Mouse (Mus musculus) spleen, postnatal 4 days (tissue): ENCODE data around the gene Fbln1.
A peak's percentile ranks its signal among the peaks of the same experiment; 100 is the strongest.
"Not testable (repeated sequence)": the region's sequence is repeated elsewhere in the genome, so short reads cannot be mapped to it uniquely, and the experiment has no call there.

Experiments used
- DNase-seq, 2 experiments: peaks; one replicate each; pipeline ENCODE4 v3.0.0; 2022; ENCODE audit warnings: low spot score in 2 of 2

Fbln1 gene

DNA sequence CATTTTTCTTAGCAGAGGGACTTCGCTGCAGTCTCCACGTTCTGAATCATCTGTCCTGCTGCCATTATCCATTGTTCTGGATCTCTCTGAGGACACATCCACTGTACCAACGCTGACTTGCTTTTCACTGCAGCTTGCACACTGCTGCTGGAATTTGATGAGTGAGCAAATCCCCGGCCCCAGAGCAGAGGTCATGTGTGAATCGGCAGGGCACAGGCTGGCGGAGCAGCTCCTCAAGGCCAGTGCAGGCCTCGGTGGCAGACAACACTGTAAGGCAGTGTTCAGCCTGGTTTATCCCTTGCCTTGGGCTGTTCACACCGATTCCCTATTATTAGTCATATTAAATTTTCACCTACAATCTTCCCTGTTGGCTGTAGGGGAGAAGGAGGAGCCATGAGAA is 89.8 kb downstream of the Fbln1 start:
- DNase-seq, result no peak

DNA sequence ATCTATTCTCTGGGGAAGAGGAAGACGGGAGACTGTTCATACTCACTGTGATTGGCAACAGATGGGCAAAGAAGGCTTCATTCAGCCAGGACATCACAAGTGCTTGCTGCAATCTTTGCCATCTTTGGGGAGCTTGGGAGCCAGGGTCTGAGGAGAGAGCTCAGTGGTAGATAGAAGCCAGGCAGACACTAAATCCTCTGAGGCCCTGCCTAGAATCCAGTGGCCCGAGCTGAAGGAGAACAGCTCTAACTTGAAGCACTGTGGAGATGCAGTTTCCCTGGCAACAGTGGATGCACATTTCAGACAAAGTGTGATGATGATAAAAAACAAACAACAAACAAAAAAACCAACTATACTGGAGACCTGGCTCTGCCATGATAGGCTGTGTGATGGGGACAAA is 90.2 kb downstream of the Fbln1 start:
- no peak for DNase-seq

DNA sequence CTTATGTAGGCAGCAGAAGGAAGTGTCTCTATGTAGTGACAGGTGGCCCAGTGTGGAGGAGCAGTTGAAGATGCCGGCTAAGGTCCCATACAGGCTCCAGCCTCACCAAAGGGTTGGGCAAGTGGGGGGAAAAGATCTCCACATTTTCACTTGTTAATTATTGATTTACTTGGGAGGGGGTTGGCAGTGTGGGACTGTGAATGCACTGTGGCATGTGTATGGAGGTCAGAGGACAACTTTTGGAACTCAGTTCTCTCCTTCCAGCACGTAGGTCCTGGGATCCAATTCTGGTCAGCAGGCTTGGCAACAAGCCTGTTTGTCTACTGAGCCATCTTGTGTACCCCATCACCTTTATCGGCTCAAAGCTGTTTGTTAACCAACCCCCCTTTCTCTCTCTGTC is 90.8 kb downstream of the Fbln1 start:
- DNase-seq, result no peak

GRCm38 (mm10) chr15:85298167-85298781 is 92.5 kb downstream of the Fbln1 start:
- no peak for DNase-seq

- DNase-seq, result no peak
Observed at GRCm38 (mm10) chr15:85298946-85299345, 93.2 kb downstream of the Fbln1 start.

- no peak for DNase-seq
Observed at GRCm38 (mm10) chr15:85303241-85303640, 97.5 kb downstream of the Fbln1 start.

DNA sequence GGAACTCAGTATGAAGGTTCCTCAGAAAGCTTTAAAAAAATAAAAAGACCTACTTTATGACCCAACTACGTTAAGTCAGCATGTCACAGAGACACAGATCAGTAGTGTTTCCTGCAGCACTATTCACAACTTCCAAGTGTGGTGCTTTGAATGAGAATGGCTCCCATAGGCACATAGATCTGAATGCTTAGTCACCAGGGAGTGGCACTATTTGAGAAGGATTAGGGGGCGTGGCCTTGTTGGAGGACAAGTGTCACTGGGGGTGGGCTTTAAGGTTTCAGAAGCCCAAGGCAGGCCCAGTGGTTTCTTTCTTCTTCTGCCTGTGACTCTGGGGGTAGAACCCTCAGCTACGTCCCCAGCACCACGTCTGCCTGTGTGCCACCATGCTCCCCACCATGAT is 98.2 kb downstream of the Fbln1 start:
- no peak for DNase-seq

- DNase-seq, result no peak
Observed at GRCm38 (mm10) chr15:85307061-85307660, 101.4 kb downstream of the Fbln1 start.

DNA sequence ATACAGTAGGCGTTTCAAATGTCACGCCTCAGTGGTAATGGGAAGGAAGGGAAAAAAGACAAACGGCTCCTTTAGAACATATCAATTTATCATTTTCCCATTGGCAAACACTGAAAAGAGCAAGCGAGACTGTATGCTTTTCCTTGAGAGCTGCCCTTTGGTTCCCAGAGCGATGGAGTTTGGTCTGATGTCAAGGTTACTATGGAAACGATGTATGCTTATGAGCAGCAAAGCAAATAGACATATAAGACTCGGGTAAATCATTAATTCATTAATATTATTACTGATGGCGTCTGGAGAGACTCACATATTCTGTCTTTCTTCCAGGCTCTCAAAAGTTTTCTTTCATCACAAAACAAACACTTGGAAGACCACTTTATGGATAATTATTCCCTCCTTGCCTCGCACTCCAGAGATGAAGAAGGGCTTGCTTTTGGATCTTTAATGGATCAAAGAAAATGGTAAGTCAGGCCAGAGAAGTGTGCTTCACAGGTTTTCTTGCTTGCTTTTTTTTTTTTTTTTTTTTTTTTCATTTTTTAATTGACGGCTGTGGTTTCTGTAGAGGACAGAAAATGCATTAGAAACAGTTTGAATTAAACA is 105.4 kb downstream of the Fbln1 start:
- no peak for DNase-seq

- peak; percentile 51 to 79 for DNase-seq
Observed at GRCm38 (mm10) chr15:85315378-85316025, 109.8 kb downstream of the Fbln1 start.

DNA sequence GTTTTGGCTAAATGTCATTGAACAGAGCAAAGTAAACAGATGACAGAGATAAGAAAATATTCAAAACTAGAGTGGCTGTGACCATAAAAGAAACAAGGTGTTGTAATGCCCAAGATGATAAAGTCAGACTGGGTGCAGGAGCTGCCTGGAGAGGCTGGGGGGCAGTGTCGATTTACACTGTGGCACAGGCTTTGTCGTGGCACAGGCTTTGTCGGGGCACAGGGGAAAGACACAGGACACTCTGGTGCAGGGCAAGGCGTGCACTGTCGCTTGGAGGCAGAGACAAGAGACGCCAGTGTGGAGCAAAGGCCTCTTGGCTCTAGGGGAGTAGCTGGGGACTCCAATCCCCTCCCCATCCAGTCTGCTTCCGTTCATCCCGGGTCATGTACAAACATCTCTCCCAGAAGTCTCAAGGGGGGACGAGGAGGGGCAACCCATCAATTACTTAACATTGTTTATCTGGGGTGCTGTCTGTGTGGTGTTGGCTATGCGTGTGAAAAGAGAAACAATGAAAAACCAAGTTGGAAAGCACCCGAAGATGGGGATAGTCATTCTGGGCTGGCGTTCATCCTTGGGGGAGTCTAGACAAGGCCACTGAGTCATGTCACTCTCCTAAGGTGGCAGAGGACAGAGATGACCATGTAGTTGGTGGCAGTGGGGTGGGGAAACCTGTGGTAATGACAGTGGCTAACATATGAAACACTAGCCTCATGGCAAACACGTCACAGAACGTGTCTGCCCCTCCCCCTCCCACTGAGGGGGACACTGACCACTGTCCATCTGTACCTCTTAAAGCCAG is 110.8 kb downstream of the Fbln1 start:
- no peak for DNase-seq

DNA sequence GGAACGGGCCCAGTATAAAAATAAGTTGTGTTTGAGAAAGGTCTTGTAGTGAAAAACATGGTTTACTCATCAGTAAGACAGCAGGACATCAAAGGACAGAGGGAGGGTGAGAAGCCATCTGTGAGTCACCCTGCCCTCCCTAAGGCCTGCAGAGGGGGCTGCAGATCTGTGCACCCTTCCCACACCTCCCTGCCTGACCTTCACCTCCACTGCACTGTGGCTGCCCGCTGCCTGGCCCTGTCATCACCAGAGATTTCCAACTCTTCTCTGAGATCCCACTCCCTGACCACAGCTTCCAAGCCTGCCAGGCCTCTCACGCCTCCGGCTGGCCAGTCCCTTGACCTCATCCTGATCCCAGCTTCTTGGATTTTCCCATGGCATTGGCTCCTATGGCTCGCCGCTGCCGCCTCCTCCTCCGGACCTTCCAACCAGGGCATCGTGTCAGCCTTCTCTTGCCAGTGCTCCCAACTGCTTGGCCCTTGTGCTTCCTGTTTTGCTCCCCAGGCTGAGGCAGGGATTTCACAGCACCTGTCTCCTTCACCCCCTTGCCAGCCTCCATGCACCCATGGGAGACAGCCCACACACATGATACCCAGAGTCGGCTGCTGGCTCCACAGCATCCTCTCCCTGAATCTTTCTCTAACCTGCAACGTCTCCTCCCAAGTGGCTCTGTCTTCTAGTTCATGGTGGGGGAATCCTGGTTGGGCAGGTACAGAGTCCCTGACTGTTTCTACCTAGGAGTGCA is 114.3 kb downstream of the Fbln1 start:
- no peak for DNase-seq

GRCm38 (mm10) chr15:85323214-85323613 is 117.5 kb downstream of the Fbln1 start:
- no peak for DNase-seq

- DNase-seq, result no peak
Observed at GRCm38 (mm10) chr15:85324426-85324825, 118.7 kb downstream of the Fbln1 start.

- DNase-seq, result no peak
Observed at GRCm38 (mm10) chr15:85327808-85328207, 122.1 kb downstream of the Fbln1 start.

- DNase-seq, result not testable (repeated sequence)
Observed at GRCm38 (mm10) chr15:85328455-85328854, 122.7 kb downstream of the Fbln1 start.

GRCm38 (mm10) chr15:85329096-85329495 is 123.3 kb downstream of the Fbln1 start:
- DNase-seq, result no peak

GRCm38 (mm10) chr15:85330024-85330423 is 124.3 kb downstream of the Fbln1 start:
- no peak for DNase-seq

DNA sequence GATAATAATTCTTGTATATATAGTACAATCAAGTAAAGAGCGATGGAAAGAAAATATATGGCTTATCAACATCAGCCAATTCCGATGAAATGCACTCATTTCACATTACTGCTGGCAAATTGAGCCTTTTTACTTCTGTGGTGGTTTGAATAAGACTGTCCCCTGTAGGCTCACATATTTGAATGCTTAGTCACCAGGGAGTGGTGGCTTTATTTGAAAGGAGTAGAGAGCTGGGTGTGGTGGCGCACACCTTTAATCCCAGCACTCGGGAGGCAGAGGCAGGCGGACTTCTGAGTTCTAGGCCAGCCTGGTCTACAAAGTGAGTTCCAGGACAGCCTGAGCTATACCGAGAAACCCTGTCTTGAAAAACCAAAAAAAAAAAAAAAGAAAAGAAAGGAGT is 127.8 kb downstream of the Fbln1 start:
- DNase-seq, result not testable (repeated sequence)

DNA sequence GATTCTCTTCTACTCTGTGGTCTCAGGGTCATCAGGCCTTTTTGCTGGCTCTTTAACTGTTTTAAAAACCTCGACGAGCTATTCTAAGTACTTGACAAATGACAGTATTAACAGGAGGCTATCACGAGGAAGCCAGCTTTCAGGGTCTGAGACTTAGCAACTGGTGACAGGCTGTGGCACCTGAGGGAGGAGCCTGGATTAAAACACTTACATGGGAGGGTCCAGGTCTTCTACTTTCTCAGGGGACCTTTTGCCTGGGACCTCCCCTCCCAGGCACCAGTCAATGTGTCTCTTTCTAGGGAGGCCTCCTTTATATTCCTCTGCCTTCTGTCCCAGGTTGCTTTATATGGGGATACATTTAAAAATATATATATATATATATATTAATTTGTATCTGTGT is 128.5 kb downstream of the Fbln1 start:
- DNase-seq, result no peak

- DNase-seq, result no peak
Observed at GRCm38 (mm10) chr15:85335671-85336300, 130.0 kb downstream of the Fbln1 start, which contains the start of gene Atxn10. Gene Atxn10 (plus strand): TSS chr15:85336245.
